Mouse (Mus musculus) liver, embryonic 14.5 days (tissue): ENCODE data around the gene Lamc1.

Experiments
- CTCF ChIP-seq: IDR thresholded peaks from 2 replicates; pipeline ENCODE4 v1.5.1; 2016; ENCODE audit warnings: antibody characterized with exemption, low read depth, control low read depth
- EP300 ChIP-seq: IDR thresholded peaks from 2 replicates; pipeline ENCODE4 v1.6.1; 2016; ENCODE audit warnings: antibody characterized with exemption, low read depth

- TF ChIP-seq EP300 (no peak), CTCF (peak; percentile 72)
Observed at GRCm38 (mm10) chr1:153331796-153332443, 666 bp downstream of the Lamc1 start.
